Mouse (Mus musculus): ENCODE measurements at regions not wholly inside any gene's neighbourhood (a gene's known extent, or its start where the extent isn't known, plus 50 kb on each side); places are given as distances from the start of the nearest gene placed in this dataset.
"Not testable (repeated sequence)": the region's sequence is repeated elsewhere in the genome, so short reads cannot be mapped to it uniquely, and the experiment has no call there.

GRCm38 (mm10) chr15:3171774-3172173 lies 96.6 kb upstream of the Selenop start:
- no peak for ATAC-seq (ENCODE audit: low FRiP score)
- H3K4me2 ChIP-seq (replicated peaks; ENCODE audit: low read depth, low read length) = no peak overlapping the region
- no peaks in the 10 kb centered on the region for H3K27me3 ChIP-seq (ENCODE audit: control insufficient read depth, insufficient read depth, low read length)
- no peak overlapping the region for H3K4me3 ChIP-seq (ENCODE audit: low read depth, low read length)
- H3K9ac ChIP-seq (ENCODE audit: low read depth, low read length) = no peak overlapping the region
- no peaks in the 10 kb centered on the region for H3K36me3 ChIP-seq (ENCODE audit: control insufficient read depth, insufficient read depth, low read length)
- DNase-seq (ENCODE audit: low spot score) = no peak
- H3K27ac ChIP-seq (ENCODE audit: low read depth, low read length) = no peak overlapping the region
- H3K9me3 ChIP-seq (ENCODE audit: control insufficient read depth, low read length) = no peaks in the 10 kb centered on the region
- no peaks in the 10 kb centered on the region for H3K4me1 ChIP-seq (replicated peaks; ENCODE audit: control insufficient read depth, insufficient read depth, low read length)

- no peak overlapping the region for H3K4me3 ChIP-seq (ENCODE audit: low read depth, low read length)
- H3K27ac ChIP-seq (ENCODE audit: low read depth, low read length) = no peak overlapping the region
- H3K9me3 ChIP-seq (ENCODE audit: control insufficient read depth, low read length) = no peaks in the 10 kb centered on the region
- H3K27me3 ChIP-seq (ENCODE audit: control insufficient read depth, insufficient read depth, low read length) = no peaks in the 10 kb centered on the region
- no peak for DNase-seq (ENCODE audit: low spot score)
- H3K9ac ChIP-seq (ENCODE audit: low read depth, low read length) = no peak overlapping the region
- no peak for ATAC-seq (ENCODE audit: low FRiP score)
- WGBS = 75% methylated on average over 2 of the region's 2 CpGs
- no peaks in the 10 kb centered on the region for H3K4me1 ChIP-seq (replicated peaks; ENCODE audit: control insufficient read depth, insufficient read depth, low read length)
- H3K4me2 ChIP-seq (replicated peaks; ENCODE audit: low read depth, low read length) = no peak overlapping the region
- H3K36me3 ChIP-seq (ENCODE audit: control insufficient read depth, insufficient read depth, low read length) = no peaks in the 10 kb centered on the region
These were observed 94.3 kb upstream of the Selenop start for GRCm38 (mm10) chr15:3174072-3174471.

GRCm38 (mm10) chr15:3174848-3175247 lies 93.5 kb upstream of the Selenop start:
- Histone ChIP-seq H3K4me1 (replicated peaks; ENCODE audit: control insufficient read depth, insufficient read depth, low read length) (no peaks in the 10 kb centered on the region), H3K9me3 (ENCODE audit: control insufficient read depth, low read length) (no peaks in the 10 kb centered on the region), H3K4me2 (replicated peaks; ENCODE audit: low read depth, low read length) (no peak overlapping the region), H3K27me3 (ENCODE audit: control insufficient read depth, insufficient read depth, low read length) (no peaks in the 10 kb centered on the region), H3K36me3 (ENCODE audit: control insufficient read depth, insufficient read depth, low read length) (no peaks in the 10 kb centered on the region), H3K4me3 (ENCODE audit: low read depth, low read length) (no peak overlapping the region), H3K9ac (ENCODE audit: low read depth, low read length) (no peak overlapping the region), H3K27ac (ENCODE audit: low read depth, low read length) (no peak overlapping the region)
- ATAC-seq (ENCODE audit: low FRiP score) = no peak
- WGBS = 50% methylated on average over 2 of the region's 2 CpGs
- peak; percentile 1 for DNase-seq (ENCODE audit: low spot score)

- Histone ChIP-seq H3K27me3 (ENCODE audit: control insufficient read depth, insufficient read depth, low read length) (no peaks in the 10 kb centered on the region), H3K9me3 (ENCODE audit: control insufficient read depth, low read length) (no peaks in the 10 kb centered on the region), H3K4me1 (replicated peaks; ENCODE audit: control insufficient read depth, insufficient read depth, low read length) (no peaks in the 10 kb centered on the region), H3K27ac (ENCODE audit: low read depth, low read length) (no peak overlapping the region), H3K9ac (ENCODE audit: low read depth, low read length) (no peak overlapping the region), H3K4me3 (ENCODE audit: low read depth, low read length) (no peak overlapping the region), H3K4me2 (replicated peaks; ENCODE audit: low read depth, low read length) (no peak overlapping the region), H3K36me3 (ENCODE audit: control insufficient read depth, insufficient read depth, low read length) (no peaks in the 10 kb centered on the region)
- DNase-seq (ENCODE audit: low spot score) (peak; percentile 67), ATAC-seq (ENCODE audit: low FRiP score) (peak; percentile 76)
- WGBS = 81% methylated on average over 2 of the region's 2 CpGs
These were observed 66.3 kb upstream of the Selenop start for GRCm38 (mm10) chr15:3201912-3202653.

- 89% methylated on average over 6 of the region's 6 CpGs for WGBS
- H3K36me3 ChIP-seq (ENCODE audit: control insufficient read depth, insufficient read depth, low read length) = no peaks in the 10 kb centered on the region
- DNase-seq (ENCODE audit: low spot score) (no peak), ATAC-seq (ENCODE audit: low FRiP score) (no peak)
- no peak overlapping the region for H3K9ac ChIP-seq (ENCODE audit: low read depth, low read length)
- H3K27ac ChIP-seq (ENCODE audit: low read depth, low read length) = no peak overlapping the region
- H3K4me2 ChIP-seq (replicated peaks; ENCODE audit: low read depth, low read length) = no peak overlapping the region
- no peaks in the 10 kb centered on the region for H3K4me1 ChIP-seq (replicated peaks; ENCODE audit: control insufficient read depth, insufficient read depth, low read length)
- H3K9me3 ChIP-seq (ENCODE audit: control insufficient read depth, low read length) = no peaks in the 10 kb centered on the region
- no peaks in the 10 kb centered on the region for H3K27me3 ChIP-seq (ENCODE audit: control insufficient read depth, insufficient read depth, low read length)
- H3K4me3 ChIP-seq (ENCODE audit: low read depth, low read length) = no peak overlapping the region
These were observed 62.8 kb upstream of the Selenop start for GRCm38 (mm10) chr15:3205522-3205921.

- not testable (repeated sequence) for H3K9ac ChIP-seq (ENCODE audit: low read depth, low read length); H3K4me2 ChIP-seq (replicated peaks; ENCODE audit: low read depth, low read length); ATAC-seq (ENCODE audit: low FRiP score); H3K36me3 ChIP-seq (ENCODE audit: control insufficient read depth, insufficient read depth, low read length); H3K27ac ChIP-seq (ENCODE audit: low read depth, low read length); H3K4me1 ChIP-seq (replicated peaks; ENCODE audit: control insufficient read depth, insufficient read depth, low read length); H3K9me3 ChIP-seq (ENCODE audit: control insufficient read depth, low read length); H3K4me3 ChIP-seq (ENCODE audit: low read depth, low read length); DNase-seq (ENCODE audit: low spot score); H3K27me3 ChIP-seq (ENCODE audit: control insufficient read depth, insufficient read depth, low read length)
- WGBS = 74% methylated on average over 6 of the region's 6 CpGs
These were observed 62.3 kb upstream of the Selenop start for GRCm38 (mm10) chr15:3206076-3206475.

GRCm38 (mm10) chr15:3213721-3214120 lies 54.6 kb upstream of the Selenop start:
- no peaks in the 10 kb centered on the region for H3K27me3 ChIP-seq (ENCODE audit: control insufficient read depth, insufficient read depth, low read length)
- 6% methylated on average over 4 of the region's 4 CpGs for WGBS
- no peak overlapping the region for H3K9ac ChIP-seq (ENCODE audit: low read depth, low read length)
- no peaks in the 10 kb centered on the region for H3K9me3 ChIP-seq (ENCODE audit: control insufficient read depth, low read length)
- H3K36me3 ChIP-seq (ENCODE audit: control insufficient read depth, insufficient read depth, low read length) = no peaks in the 10 kb centered on the region
- H3K4me2 ChIP-seq (replicated peaks; ENCODE audit: low read depth, low read length) = no peak overlapping the region
- H3K4me1 ChIP-seq (replicated peaks; ENCODE audit: control insufficient read depth, insufficient read depth, low read length) = no peaks in the 10 kb centered on the region
- ATAC-seq (ENCODE audit: low FRiP score) = peak; percentile 56; the same call in 1 of the 2 replicates
- peak; percentile 65 for DNase-seq (ENCODE audit: low spot score)
- H3K4me3 ChIP-seq (ENCODE audit: low read depth, low read length) = no peak overlapping the region
- no peak overlapping the region for H3K27ac ChIP-seq (ENCODE audit: low read depth, low read length)

- Histone ChIP-seq H3K27ac (ENCODE audit: low read depth, low read length) (no peak overlapping the region), H3K4me3 (ENCODE audit: low read depth, low read length) (no peak overlapping the region), H3K27me3 (ENCODE audit: control insufficient read depth, insufficient read depth, low read length) (no peaks in the 10 kb centered on the region), H3K4me1 (replicated peaks; ENCODE audit: control insufficient read depth, insufficient read depth, low read length) (no peaks in the 10 kb centered on the region), H3K9ac (ENCODE audit: low read depth, low read length) (no peak overlapping the region), H3K36me3 (ENCODE audit: control insufficient read depth, insufficient read depth, low read length) (no peaks in the 10 kb centered on the region), H3K4me2 (replicated peaks; ENCODE audit: low read depth, low read length) (no peak overlapping the region), H3K9me3 (ENCODE audit: control insufficient read depth, low read length) (no peaks in the 10 kb centered on the region)
- DNase-seq (ENCODE audit: low spot score) (no peak), ATAC-seq (ENCODE audit: low FRiP score) (no peak)
- 32% methylated on average over 1 of the region's 1 CpGs for WGBS
These were observed 53.1 kb upstream of the Selenop start for GRCm38 (mm10) chr15:3215201-3215600.

All from hindbrain, embryonic 11.5 days (tissue).